Mouse (Mus musculus) lung, embryonic 14.5 days (tissue): ENCODE measurements around the gene Emilin1. TPM values are rescaled to one million over a fixed set of nuclear protein-coding genes. Genes with fewer than 3 reads are reported as not detected.
A peak's percentile ranks its signal among the peaks of the same experiment; 100 is the strongest.

Experiments used
- ATAC-seq: fragments of 200-750 bp; cut with Nextera tagmentation; 2 replicates; pipeline ENCODE4 v1.8.0; 2017; ENCODE audit warnings: mild to moderate bottlenecking, moderate TSS enrichment, moderate library complexity; ENCODE audit not compliant: insufficient read depth
- DNase-seq: peaks from one replicate; pipeline ENCODE4 v3.0.0-alpha.2; 2015
- H3K27ac ChIP-seq: fragments of 300-500 bp; sonication (generic); 2 replicates; pipeline ENCODE4 v1.5.1; 2014; ENCODE audit warnings: low read depth, mild to moderate bottlenecking, moderate library complexity
- H3K27me3 ChIP-seq: fragments of 300-500 bp; sonication (generic); 2 replicates; pipeline ENCODE4 v1.6.1; 2014; ENCODE audit warnings: low read length, control low read depth; ENCODE audit not compliant: insufficient read depth
- H3K36me3 ChIP-seq: fragments of 300-500 bp; sonication (generic); 2 replicates; pipeline ENCODE4 v1.6.1; 2014; ENCODE audit warnings: control low read depth; ENCODE audit not compliant: insufficient read depth
- H3K4me1 ChIP-seq: fragments of 300-500 bp; sonication (generic); 2 replicates; pipeline ENCODE4 v1.6.1; 2014; ENCODE audit warnings: antibody characterized with exemption, control low read depth; ENCODE audit not compliant: insufficient read depth
- H3K4me2 ChIP-seq: fragments of 300-500 bp; sonication (generic); 2 replicates; pipeline ENCODE4 v1.6.1; 2014; ENCODE audit warnings: mild to moderate bottlenecking
- H3K4me3 ChIP-seq: fragments of 300-500 bp; sonication (generic); 2 replicates; pipeline ENCODE4 v1.5.1; 2014; ENCODE audit warnings: low read depth, low read length
- H3K9ac ChIP-seq: fragments of 300-500 bp; sonication (generic); 2 replicates; pipeline ENCODE4 v1.6.1; 2014
- H3K9me3 ChIP-seq: fragments of 300-500 bp; sonication (generic); 2 replicates; pipeline ENCODE4 v1.6.1; 2016; ENCODE audit warnings: low read depth, low read length, control low read depth
- CTCF ChIP-seq: IDR thresholded peaks from 2 replicates; pipeline ENCODE4 v1.5.1; 2016; ENCODE audit warnings: antibody characterized with exemption, low read depth
- WGBS: fragments of 180-500 bp; shearing (Covaris S2); extraction: QIAGEN DNeasy Blood & Tissue Kit; methylation state at CpG from one replicate; pipeline ENCODE4 v1.1.7; 2014; 5-methylcytosine and 5-hydroxymethylcytosine counted together
- polyA plus RNA-seq: library from polyadenylated mRNA; unstranded; fragments of >200 nt; fragmentation: Nextera tagmentation; extraction: Ambion mirVana; gene quantifications from 2 replicates; pipeline ENCODE4 v1.2.1, GENCODE M21; 2014

Gene Emilin1
- polyA plus RNA-seq, 1 experiment from 2014 or later, result 185 TPM

- H3K36me3 ChIP-seq, result peaks cover 53% of the 10 kb centered on the region
- no peak overlapping the region for H3K27ac ChIP-seq
- peaks cover 6% of the 10 kb centered on the region for H3K4me1 ChIP-seq
- H3K9ac ChIP-seq, result no peak overlapping the region
- no peak overlapping the region for H3K4me2 ChIP-seq
- no peaks in the 10 kb centered on the region for H3K27me3 ChIP-seq
- H3K4me3 ChIP-seq, result no peak overlapping the region
- WGBS, result 86% methylated on average over 6 of the region's 6 CpGs
- TF ChIP-seq CTCF, result no peak
- ATAC-seq (no peak), DNase-seq (no peak)
- H3K9me3 ChIP-seq, result no peaks in the 10 kb centered on the region
These were observed 42.5 kb downstream of the Emilin1 start for GRCm38 (mm10) chr5:30955751-30956150.

- no peaks in the 10 kb centered on the region for H3K9me3 ChIP-seq
- peaks cover 45% of the 10 kb centered on the region for H3K36me3 ChIP-seq
- DNase-seq (no peak), ATAC-seq (no peak)
- H3K27me3 ChIP-seq, result no peaks in the 10 kb centered on the region
- WGBS, result 86% methylated on average over 6 of the region's 6 CpGs
- H3K4me3 ChIP-seq, result 0 out of 2 replicates have a peak overlapping the region, but pooled peaks have one; percentile 3
- no peak for TF ChIP-seq CTCF
- H3K27ac ChIP-seq, result no peak overlapping the region
- H3K4me2 ChIP-seq, result 0 out of 2 replicates have a peak overlapping the region, but pooled peaks have one; percentile 65
- H3K9ac ChIP-seq, result no peak overlapping the region
- peaks cover 6% of the 10 kb centered on the region for H3K4me1 ChIP-seq
These were observed 44.7 kb downstream of the Emilin1 start for GRCm38 (mm10) chr5:30957891-30958290.

- H3K36me3 ChIP-seq, result peaks cover 31% of the 10 kb centered on the region
- DNase-seq (peak; percentile 39), ATAC-seq (no peak; the same call in 1 of the 2 replicates)
- 21% methylated on average over 19 of the region's 19 CpGs for WGBS
- peak overlapping the region; percentile 90 for H3K27ac ChIP-seq
- H3K4me1 ChIP-seq, result peaks cover 6% of the 10 kb centered on the region
- TF ChIP-seq CTCF, result no peak
- H3K4me3 ChIP-seq, result peak overlapping the region; percentile 90
- H3K9me3 ChIP-seq, result no peaks in the 10 kb centered on the region
- no peaks in the 10 kb centered on the region for H3K27me3 ChIP-seq
- H3K4me2 ChIP-seq, result peak overlapping the region; percentile 65
- peak overlapping the region; percentile 86 for H3K9ac ChIP-seq
These were observed 46.1 kb downstream of the Emilin1 start for GRCm38 (mm10) chr5:30959198-30959854.

- TF ChIP-seq CTCF, result peak; percentile 50
- under 1% methylated on average over 56 of the region's 56 CpGs for WGBS
- peak; percentile 95 for ATAC-seq
These were observed 46.8 kb downstream of the Emilin1 start, which contains the start of gene Preb for GRCm38 (mm10) chr5:30959966-30960501. Gene Preb (minus strand): TSS chr5:30960361.

GRCm38 (mm10) chr5:30960814-30961213, 47.6 kb downstream of the Emilin1 start:
- Histone ChIP-seq H3K9ac (no peak overlapping the region), H3K27me3 (no peaks in the 10 kb centered on the region), H3K4me2 (peak overlapping the region; percentile 65), H3K36me3 (peaks cover 16% of the 10 kb centered on the region), H3K9me3 (no peaks in the 10 kb centered on the region), H3K4me1 (peaks cover 6% of the 10 kb centered on the region), H3K27ac (no peak overlapping the region; the same call in 1 of the 2 replicates), H3K4me3 (no peak overlapping the region)
- 84% methylated on average over 2 of the region's 2 CpGs for WGBS
- no peak for ATAC-seq
- no peak for TF ChIP-seq CTCF
- DNase-seq, result no peak

More at GRCm38 (mm10) chr5:30959966-30960501, 46.8 kb downstream of the Emilin1 start, which contains the start of gene Preb:
- Histone ChIP-seq H3K9me3 (no peaks in the 10 kb centered on the region), H3K9ac (peak within 1 kb of the TSS; percentile 86), H3K36me3 (peaks cover 24% of the 10 kb centered on the region), H3K4me2 (peak within 1 kb of the TSS; percentile 65), H3K27me3 (no peaks in the 10 kb centered on the region), H3K4me1 (peaks cover 6% of the 10 kb centered on the region), H3K27ac (peak within 1 kb of the TSS; percentile 90), H3K4me3 (peak within 1 kb of the TSS; percentile 90)
- peak; percentile 100 for DNase-seq

GRCm38 (mm10) chr5:30961545-30962505, 48.6 kb downstream of the Emilin1 start:
- Histone ChIP-seq H3K36me3 (peaks cover 12% of the 10 kb centered on the region), H3K27me3 (no peaks in the 10 kb centered on the region), H3K9me3 (no peaks in the 10 kb centered on the region), H3K4me2 (no peak overlapping the region), H3K9ac (no peak overlapping the region), H3K4me1 (peaks cover 6% of the 10 kb centered on the region), H3K27ac (no peak overlapping the region), H3K4me3 (no peak overlapping the region)
- WGBS, result 56% methylated on average over 10 of the region's 10 CpGs
- DNase-seq, result peak; percentile 32
- TF ChIP-seq CTCF, result no peak
- no peak for ATAC-seq
